1 mouse cellular context compared by ENCODE assay signal in genomic region chr7:80208026-80208642, GRCm38 (mm10).
TF ChIP-seq lines count a peak whose summit lies in the region.

No protein-coding gene starts in this region.

TF ChIP-seq in MEL, 35 proteins besides CTCF, POLR2A, EP300 and RAD21:
- TF ChIP-seq MYC (IDR thresholded peaks at IDR 0.05; ENCODE audit: low read depth, low read length) (peak; percentile 60; the same call in 1 of the 2 replicates), GATA1 (IDR thresholded peaks at IDR 0.05; ENCODE audit: low read depth, low read length) (no peak), MAFK (IDR thresholded peaks at IDR 0.05; ENCODE audit: borderline replicate concordance, low read depth, low read length) (no peak), TAL1 (IDR thresholded peaks at IDR 0.05; ENCODE audit: low read length) (no peak), TBP (IDR thresholded peaks at IDR 0.05; ENCODE audit: low read depth, low read length) (no peak), MAX (IDR thresholded peaks at IDR 0.05; ENCODE audit: low read length) (peak; percentile 60), POLR2AphosphoS5 (IDR thresholded peaks at IDR 0.05; ENCODE audit: borderline replicate concordance, low read depth, low read length) (no peak), MEF2A (IDR thresholded peaks at IDR 0.05; ENCODE audit: extremely low read depth, insufficient replicate concordance, low read depth, low read length, poor library complexity, severe bottlenecking) (0 out of 2 replicates have a peak, but pooled peaks have one; percentile 16), MXI1 (IDR thresholded peaks at IDR 0.05; ENCODE audit: low read depth, low read length) (peak; percentile 62; the same call in 1 of the 2 replicates), USF1 (IDR thresholded peaks at IDR 0.05; ENCODE audit: low read depth, low read length) (0 out of 2 replicates have a peak, but pooled peaks have one; percentile 27), MYB (IDR thresholded peaks at IDR 0.05; ENCODE audit: low read depth, low read length) (no peak), ELF1 (IDR thresholded peaks at IDR 0.05; ENCODE audit: low read depth, low read length) (no peak)
